Mouse (Mus musculus) CD4-positive, CD25-positive, alpha-beta regulatory T cell, adult 2 months (primary cell): ENCODE results near the gene Ide.
A peak's percentile ranks its signal among the peaks of the same experiment; 100 is the strongest.
"Not testable (repeated sequence)": the region's sequence is repeated elsewhere in the genome, so short reads cannot be mapped to it uniquely, and the experiment has no call there.

ENCODE experiments used
- DNase-seq: peaks from one replicate; pipeline ENCODE4 v3.0.0-alpha.2; 2012; ENCODE audit warnings: low read depth, low spot score

Ide gene

GRCm38 (mm10) chr19:37265333-37266103, 72.1 kb downstream of the Ide start:
- peak; percentile 81 for DNase-seq

- DNase-seq, result no peak
Observed at GRCm38 (mm10) chr19:37263943-37264897, 73.4 kb downstream of the Ide start.

DNA sequence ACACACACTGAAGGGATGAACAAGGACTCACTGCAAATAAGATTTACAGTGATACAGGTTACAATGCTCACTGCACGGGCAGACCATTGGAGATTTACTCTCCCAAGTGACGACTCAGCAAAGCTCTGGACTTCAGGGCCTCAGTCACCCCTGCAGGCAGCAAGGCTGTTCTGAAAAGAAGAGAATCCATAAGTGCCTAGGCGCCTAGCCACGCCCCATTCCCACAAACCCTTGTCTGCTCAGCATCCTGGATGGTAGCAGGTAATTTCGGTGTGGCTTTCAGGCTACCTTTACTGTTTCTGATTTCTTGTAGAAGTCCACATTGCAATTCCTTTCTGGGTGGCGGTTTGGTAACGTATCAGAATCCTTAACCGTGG, 74.1 kb downstream of the Ide start:
- DNase-seq, result no peak

DNA sequence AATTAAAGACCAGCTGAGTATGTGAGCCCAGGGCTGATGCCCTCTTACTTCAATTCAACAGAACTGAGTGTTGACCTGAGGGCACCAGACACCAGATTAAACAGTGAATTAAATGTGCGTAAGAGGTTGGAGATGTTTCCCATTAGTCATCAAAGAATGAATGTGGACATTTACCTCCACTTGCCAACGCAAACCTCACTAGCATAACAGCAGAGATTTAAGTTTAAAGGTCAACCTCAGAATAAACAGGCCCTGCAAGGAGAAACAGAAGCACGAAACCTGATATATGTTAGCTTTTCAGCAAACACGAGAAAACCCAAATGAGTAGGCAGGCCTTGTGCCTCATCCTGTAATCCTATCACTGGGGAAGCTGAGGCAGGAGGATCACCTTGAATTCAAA, 75.3 kb downstream of the Ide start:
- no peak for DNase-seq

GRCm38 (mm10) chr19:37255321-37255720, 82.3 kb downstream of the Ide start:
- DNase-seq, result no peak

- DNase-seq, result no peak
Observed at GRCm38 (mm10) chr19:37252104-37252503, 85.5 kb downstream of the Ide start.

DNA sequence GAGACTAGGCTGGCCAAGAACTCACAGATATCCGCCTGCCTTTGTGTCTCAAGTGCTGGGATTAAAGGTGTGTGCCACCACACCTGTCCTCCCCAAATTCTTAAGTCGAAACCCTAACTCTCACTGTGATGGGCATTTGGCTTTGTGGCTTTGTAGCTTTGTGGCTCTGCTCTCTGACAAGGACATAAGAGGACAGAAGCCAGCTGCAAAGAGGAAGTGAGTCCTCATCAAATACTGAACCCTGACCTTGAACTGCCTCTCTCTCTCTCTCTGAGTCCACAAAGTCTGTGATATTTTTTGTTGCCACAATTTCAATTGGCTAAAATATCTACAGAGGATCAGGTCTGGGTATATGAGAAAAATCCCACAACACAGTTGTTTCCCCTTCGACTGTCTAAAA, 89.5 kb downstream of the Ide start:
- DNase-seq, result no peak

GRCm38 (mm10) chr19:37246859-37247258, 90.8 kb downstream of the Ide start:
- no peak for DNase-seq

GRCm38 (mm10) chr19:37242707-37243106, 94.9 kb downstream of the Ide start:
- no peak for DNase-seq

GRCm38 (mm10) chr19:37241201-37241600, 96.5 kb downstream of the Ide start:
- DNase-seq, result peak; percentile 19

DNA sequence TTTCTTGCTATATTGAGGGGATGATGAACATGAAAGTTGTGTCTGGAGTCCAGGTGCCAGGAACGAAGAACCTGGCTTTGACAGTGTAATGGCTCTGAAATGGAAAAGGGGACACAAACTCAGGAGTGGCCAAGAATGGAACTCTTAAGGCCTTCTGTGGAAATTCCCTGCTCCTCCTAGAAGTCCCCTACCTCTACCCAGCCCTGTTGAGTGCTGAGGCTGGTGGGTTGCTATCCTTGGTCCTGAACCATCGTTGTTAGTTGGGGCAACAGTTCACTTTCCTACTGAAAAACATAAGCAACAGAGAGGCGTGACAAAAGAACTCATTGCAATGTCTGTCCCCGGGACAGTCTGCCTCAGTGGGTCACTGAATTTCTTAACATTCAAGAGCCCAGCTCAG, 98.6 kb downstream of the Ide start:
- DNase-seq, result peak; percentile 7

GRCm38 (mm10) chr19:37238651-37239050, 99.0 kb downstream of the Ide start:
- no peak for DNase-seq

GRCm38 (mm10) chr19:37237712-37238437, 99.8 kb downstream of the Ide start:
- no peak for DNase-seq

- no peak for DNase-seq
Observed at GRCm38 (mm10) chr19:37237306-37237705, 100.3 kb downstream of the Ide start.

DNA sequence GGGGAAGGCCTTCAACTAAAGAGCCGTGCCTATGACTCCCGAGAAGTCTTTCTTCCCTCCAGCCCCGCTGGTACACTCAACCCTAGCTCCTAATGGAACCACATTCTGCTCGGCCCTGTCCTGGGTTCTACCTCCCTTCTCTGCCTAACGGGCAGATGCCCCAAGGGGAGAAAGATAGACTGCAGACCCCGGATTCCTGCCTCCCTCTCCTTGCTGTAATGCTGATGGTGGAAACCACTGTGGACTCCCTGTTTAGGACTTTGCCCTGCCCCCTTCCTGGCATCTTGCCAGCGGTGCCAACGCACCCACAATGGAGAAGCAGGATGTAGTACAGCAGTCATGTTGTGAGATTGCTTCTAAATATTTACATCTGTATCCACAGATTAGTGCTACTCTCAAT, 101.8 kb downstream of the Ide start:
- DNase-seq, result no peak

DNA sequence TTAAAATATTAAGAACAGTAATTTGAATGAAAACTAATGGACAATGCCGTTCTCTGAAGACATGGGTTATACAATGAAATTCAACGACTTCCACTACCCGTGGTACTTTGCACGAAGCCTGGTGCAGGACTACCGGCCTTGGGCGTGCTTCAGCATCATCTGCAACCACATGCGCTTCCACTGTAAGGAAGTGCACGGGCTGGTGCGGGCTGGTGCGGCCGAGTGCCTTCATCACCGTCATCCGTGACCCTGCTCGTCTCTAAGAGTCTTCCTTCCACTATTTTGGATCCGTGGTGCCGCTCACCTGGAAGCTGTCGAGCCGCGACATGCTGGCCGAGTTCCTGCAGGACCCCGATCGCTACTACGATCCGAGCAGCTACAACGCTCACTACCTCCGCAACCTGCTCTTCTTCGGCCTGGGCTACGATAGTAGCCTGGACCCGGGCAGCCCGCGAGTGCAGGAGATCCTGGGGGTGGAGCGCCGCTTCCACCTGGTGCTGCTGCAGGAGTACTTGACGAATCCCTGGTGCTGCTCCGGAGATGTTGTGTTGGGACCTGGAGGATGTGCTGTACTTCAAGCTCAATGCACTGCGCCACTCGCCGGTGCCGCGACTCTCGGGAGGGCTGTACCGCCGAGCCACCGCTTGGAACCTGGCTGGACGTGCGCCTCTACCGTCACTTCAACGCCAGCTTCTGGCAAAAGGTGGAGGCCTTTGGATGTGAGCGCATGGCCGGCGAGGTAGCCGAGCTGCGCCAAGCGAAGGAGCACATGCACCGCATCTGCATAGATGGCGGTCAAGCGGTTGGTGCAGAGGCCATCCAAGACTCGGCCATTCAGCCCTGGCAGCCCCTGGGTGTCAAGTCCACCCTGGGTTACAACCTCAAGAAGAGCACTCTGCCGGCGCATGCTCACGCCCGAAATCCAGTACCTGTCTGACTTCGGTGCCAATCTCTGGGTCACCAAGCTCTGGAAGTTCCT, 103.8 kb downstream of the Ide start:
- DNase-seq, result peak; percentile 4

DNA sequence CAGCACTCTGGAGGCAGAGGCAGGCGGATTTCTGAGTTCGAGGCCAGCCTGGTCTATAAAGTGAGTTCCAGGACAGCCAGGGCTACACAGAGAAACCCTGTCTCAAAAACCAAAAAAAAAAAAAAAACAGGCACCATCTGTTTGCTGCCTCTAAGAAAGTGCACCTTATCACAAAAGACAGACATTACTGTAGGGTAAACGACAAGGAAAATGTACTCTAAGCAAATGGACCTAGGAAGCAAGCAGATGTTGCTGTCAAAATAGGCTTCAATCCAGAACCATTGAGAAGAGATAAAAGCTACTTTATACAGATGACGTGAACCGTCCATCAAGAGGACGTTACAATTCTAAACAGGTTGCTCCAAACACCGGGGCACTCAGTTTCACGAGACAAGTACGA, 105.1 kb downstream of the Ide start:
- DNase-seq, result not testable (repeated sequence)

- no peak for DNase-seq
Observed at GRCm38 (mm10) chr19:37225197-37225862, 112.3 kb downstream of the Ide start.
